Mouse (Mus musculus): Measurements from ENCODE around the gene Foxc1. TPM values are rescaled to one million over a fixed set of nuclear protein-coding genes. Genes with fewer than 3 reads are reported as not detected.

Gene Foxc1
- total and polyA plus RNA-seq, 3 experiments = not detected

GRCm38 (mm10) chr13:31793163-31793562 is 13.3 kb upstream of the Foxc1 start:
- in situ Hi-C loops (cut with MboI; ENCODE audit: low pct_ligation_motif_present, low pct_unique_long_range_greater_than_20kb, low sequenced_read_pairs) = loop anchor here (25.0 kb wide), 1 partner anchor 894 kb away; no protein-coding TSS in a partner anchor
- dilution Hi-C loops (cut with MboI; ENCODE audit: extremely low pct_ligation_motif_present, extremely low pct_unique_long_range_greater_than_20kb, low sequenced_read_pairs) = no loop called here
- Histone ChIP-seq H3K4me2 (ENCODE audit: insufficient read depth, low read depth, poor library complexity, severe bottlenecking) (no peak overlapping the region), H3K9ac (ENCODE audit: insufficient read depth, low read depth) (no peak overlapping the region), H3K36me3 (replicated peaks in 1 of 2; ENCODE audit: control insufficient read depth in 1 of 2, insufficient read depth in 1 of 2, low read length in 1 of 2) (no peaks in the 10 kb centered on the region), H3K9me3 (replicated peaks; ENCODE audit: low read length) (no peaks in the 10 kb centered on the region), H3K27ac (ENCODE audit: insufficient read depth, low read depth) (no peak overlapping the region), H3K79me2 (replicated peaks; ENCODE audit: control insufficient read depth, extremely low read depth, insufficient read depth, poor library complexity, severe bottlenecking) (no peaks in the 10 kb centered on the region), H3K4me3 (replicated peaks in 1 of 3; ENCODE audit: low read depth in 2 of 3, low read length in 2 of 3, poor library complexity in 1 of 3) (no peak overlapping the region), H3K27me3 (replicated peaks) (no peaks in the 10 kb centered on the region), H3K4me1 (ENCODE audit: control insufficient read depth in 1 of 2, insufficient read depth in 2 of 2) (no peaks in the 10 kb centered on the region)
- DNase-seq (ENCODE audit: extremely low read depth) = no peak
- no peak for TF ChIP-seq JUND (conservative IDR thresholded peaks at IDR 0.05; ENCODE audit: low read depth, low read length)
- TF ChIP-seq ZMIZ1 (IDR thresholded peaks at IDR 0.05; ENCODE audit: low read depth, low read length) = no peak
- no peak for TF ChIP-seq CHD2 (IDR thresholded peaks at IDR 0.05; ENCODE audit: low read length)
- no peak for TF ChIP-seq ETS1 (conservative IDR thresholded peaks at IDR 0.05; ENCODE audit: low read depth, low read length)
- no peak for TF ChIP-seq NRF1 (IDR thresholded peaks at IDR 0.05; ENCODE audit: low read depth, low read length)
- TF ChIP-seq ZNF384 (IDR thresholded peaks at IDR 0.05; ENCODE audit: low read depth, low read length) = no peak
- TF ChIP-seq ZC3H11A (IDR thresholded peaks at IDR 0.05; ENCODE audit: low read depth, low read length) = no peak
- no peak for TF ChIP-seq PAX5 (IDR thresholded peaks at IDR 0.05; ENCODE audit: low read length)
- no peak for TF ChIP-seq POLR2AphosphoS2 (IDR thresholded peaks at IDR 0.05; ENCODE audit: low read depth, low read length)
- TF ChIP-seq KAT2A (IDR thresholded peaks at IDR 0.05; ENCODE audit: insufficient replicate concordance, low read length) = no peak
- no peak for TF ChIP-seq CTCF (conservative IDR thresholded peaks at IDR 0.05 in 1 of 2, IDR thresholded peaks at IDR 0.05 in 1 of 2; ENCODE audit: low read depth in 2 of 2, low read length in 2 of 2)
- no peak for TF ChIP-seq RCOR1 (conservative IDR thresholded peaks at IDR 0.05; ENCODE audit: low read depth, low read length)
- TF ChIP-seq MAZ (IDR thresholded peaks at IDR 0.05; ENCODE audit: low read depth, low read length) = no peak
- TF ChIP-seq HCFC1 (IDR thresholded peaks at IDR 0.05; ENCODE audit: low read depth, low read length) = no peak
- TF ChIP-seq ZKSCAN1 (IDR thresholded peaks at IDR 0.05; ENCODE audit: borderline replicate concordance, low read depth, low read length) = no peak
- no peak for TF ChIP-seq MYC (IDR thresholded peaks at IDR 0.05; ENCODE audit: low read depth, low read length)

- no peak overlapping the region for H3K27ac ChIP-seq (ENCODE audit: insufficient read depth, low read depth)
- dilution Hi-C loops (cut with MboI; ENCODE audit: extremely low pct_ligation_motif_present, extremely low pct_unique_long_range_greater_than_20kb, low sequenced_read_pairs) = no loop called here
- no peaks in the 10 kb centered on the region for H3K79me2 ChIP-seq (replicated peaks; ENCODE audit: control insufficient read depth, extremely low read depth, insufficient read depth, poor library complexity, severe bottlenecking)
- no peak overlapping the region for H3K9ac ChIP-seq (ENCODE audit: insufficient read depth, low read depth)
- TF ChIP-seq HCFC1 (IDR thresholded peaks at IDR 0.05; ENCODE audit: low read depth, low read length) (no peak), USF1 (IDR thresholded peaks at IDR 0.05; ENCODE audit: low read depth, low read length) (no peak), NRF1 (IDR thresholded peaks at IDR 0.05; ENCODE audit: low read depth, low read length) (no peak), JUND (conservative IDR thresholded peaks at IDR 0.05; ENCODE audit: low read depth, low read length) (no peak), RAD21 (IDR thresholded peaks at IDR 0.05; ENCODE audit: low read depth, low read length) (no peak), JUN (IDR thresholded peaks at IDR 0.05; ENCODE audit: insufficient read depth, low read depth, low read length) (no peak), BHLHE40 (IDR thresholded peaks at IDR 0.05; ENCODE audit: low read depth, low read length) (no peak), MEF2A (IDR thresholded peaks at IDR 0.05; ENCODE audit: borderline replicate concordance, low read depth, low read length) (no peak), ZNF384 (IDR thresholded peaks at IDR 0.05; ENCODE audit: low read depth, low read length) (no peak), ZC3H11A (IDR thresholded peaks at IDR 0.05; ENCODE audit: low read depth, low read length) (no peak), TCF12 (IDR thresholded peaks at IDR 0.05; ENCODE audit: low read depth, low read length) (no peak), SMC3 (IDR thresholded peaks at IDR 0.05; ENCODE audit: low read depth, low read length) (no peak), IRF4 (IDR thresholded peaks at IDR 0.05; ENCODE audit: low read depth, low read length) (no peak), NELFE (IDR thresholded peaks at IDR 0.05; ENCODE audit: low read depth, low read length) (no peak)
- DNase-seq (ENCODE audit: extremely low read depth) = no peak
- H3K36me3 ChIP-seq (replicated peaks in 1 of 2; ENCODE audit: control insufficient read depth in 1 of 2, insufficient read depth in 1 of 2, low read length in 1 of 2) = no peaks in the 10 kb centered on the region
- H3K4me3 ChIP-seq (replicated peaks in 1 of 3; ENCODE audit: low read depth in 2 of 3, low read length in 2 of 3, poor library complexity in 1 of 3) = no peak overlapping the region
- no peaks in the 10 kb centered on the region for H3K27me3 ChIP-seq (replicated peaks)
- H3K4me2 ChIP-seq (ENCODE audit: insufficient read depth, low read depth, poor library complexity, severe bottlenecking) = no peak overlapping the region
- H3K9me3 ChIP-seq (replicated peaks; ENCODE audit: low read length) = no peaks in the 10 kb centered on the region
- 0 out of 4 replicates have a peak, but pooled peaks cover 0 to 5% of the 10 kb centered on the region in 2 experiments for H3K4me1 ChIP-seq (ENCODE audit: control insufficient read depth in 1 of 2, insufficient read depth in 2 of 2)
- in situ Hi-C loops (cut with MboI; ENCODE audit: low pct_ligation_motif_present, low pct_unique_long_range_greater_than_20kb, low sequenced_read_pairs) = loop anchor here (25.0 kb wide), 1 partner anchor 890 kb away; no protein-coding TSS in a partner anchor
These were observed 9.1 kb upstream of the Foxc1 start for GRCm38 (mm10) chr13:31797346-31797745.

All from CH12.LX (cell line).